Mouse (Mus musculus) induced T-regulatory cell, adult 2 months (primary cell): ENCODE measurements at regions not wholly inside any gene's neighbourhood (a gene's known extent, or its start where the extent isn't known, plus 50 kb on each side); places are given as distances from the start of the nearest gene placed in this dataset.
A peak's percentile ranks its signal among the peaks of the same experiment; 100 is the strongest.

Experiments used
- DNase-seq: peaks from one replicate; pipeline ENCODE4 v3.0.0-alpha.2; 2012; ENCODE audit warnings: low read depth

GRCm38 (mm10) chr4:137216908-137217497 is 60.3 kb upstream of the Wnt4 start:
- no peak for DNase-seq

DNA sequence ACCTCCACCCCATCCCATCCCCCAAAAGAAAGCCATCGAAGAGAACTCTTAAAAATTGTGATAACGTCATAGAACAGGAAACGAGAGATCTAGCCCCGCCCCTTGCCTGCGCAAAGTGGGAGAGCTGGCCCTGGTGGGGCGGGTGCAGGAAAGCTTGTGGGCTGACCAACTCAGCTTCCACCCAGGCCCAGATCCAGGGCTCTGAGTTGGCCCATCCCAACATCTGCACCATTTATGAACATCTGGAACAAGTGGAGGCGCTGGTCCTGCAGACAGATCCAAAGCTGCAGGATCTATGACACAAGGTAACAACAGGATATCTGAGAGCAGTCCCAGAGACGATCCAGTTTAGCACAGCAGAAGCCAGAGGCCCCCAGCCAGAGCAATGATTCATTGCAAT is 62.7 kb upstream of the Wnt4 start:
- peak; percentile 1 for DNase-seq

GRCm38 (mm10) chr4:137212846-137213245 is 64.4 kb upstream of the Wnt4 start:
- DNase-seq = no peak

- DNase-seq = no peak
These were observed 65.2 kb upstream of the Wnt4 start for GRCm38 (mm10) chr4:137212106-137212505.

- DNase-seq = no peak
These were observed 66.0 kb upstream of the Wnt4 start for GRCm38 (mm10) chr4:137211288-137211687.

DNA sequence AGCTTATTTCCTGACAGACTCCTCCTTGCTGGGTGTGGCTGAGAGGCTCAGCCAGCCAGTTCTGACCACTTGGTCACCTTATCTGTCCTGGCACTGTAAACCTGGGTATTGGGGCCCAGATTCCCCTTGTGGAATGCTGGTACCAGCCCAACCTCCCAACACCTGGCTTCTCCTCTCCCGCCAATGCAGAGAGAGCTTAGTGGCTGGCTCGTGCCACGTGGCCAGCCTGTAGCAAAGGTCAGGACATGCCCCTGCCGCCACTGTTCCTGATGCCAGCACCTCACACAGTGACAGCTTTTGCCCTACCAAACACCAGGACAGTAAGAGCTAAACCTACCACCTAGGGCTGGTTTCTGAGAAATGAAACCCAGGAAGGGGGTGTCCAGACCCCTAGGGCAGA is 66.8 kb upstream of the Wnt4 start:
- no peak for DNase-seq

GRCm38 (mm10) chr4:137200968-137201367 is 76.3 kb upstream of the Wnt4 start:
- no peak for DNase-seq

DNA sequence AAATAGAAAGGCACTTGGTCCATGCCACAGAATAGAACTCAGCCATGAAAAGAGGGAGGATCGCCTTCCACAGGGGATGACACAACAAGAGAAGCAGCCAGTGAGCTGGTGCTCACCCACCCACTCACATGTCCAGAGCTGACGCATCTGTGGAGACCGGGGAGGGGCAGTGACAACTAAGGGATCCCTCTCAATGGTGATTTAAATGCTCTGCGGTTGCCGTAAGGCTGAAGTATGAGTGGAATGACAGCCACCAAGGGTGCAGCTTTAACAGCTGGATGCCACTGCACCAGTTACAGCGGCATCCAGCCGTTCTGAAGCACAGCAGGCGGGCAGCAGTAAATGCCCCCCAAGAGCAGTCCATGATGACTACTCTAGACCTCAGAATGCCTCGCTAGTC is 76.9 kb upstream of the Wnt4 start:
- no peak for DNase-seq

GRCm38 (mm10) chr4:137196491-137196974 is 80.8 kb upstream of the Wnt4 start:
- DNase-seq = no peak

DNA sequence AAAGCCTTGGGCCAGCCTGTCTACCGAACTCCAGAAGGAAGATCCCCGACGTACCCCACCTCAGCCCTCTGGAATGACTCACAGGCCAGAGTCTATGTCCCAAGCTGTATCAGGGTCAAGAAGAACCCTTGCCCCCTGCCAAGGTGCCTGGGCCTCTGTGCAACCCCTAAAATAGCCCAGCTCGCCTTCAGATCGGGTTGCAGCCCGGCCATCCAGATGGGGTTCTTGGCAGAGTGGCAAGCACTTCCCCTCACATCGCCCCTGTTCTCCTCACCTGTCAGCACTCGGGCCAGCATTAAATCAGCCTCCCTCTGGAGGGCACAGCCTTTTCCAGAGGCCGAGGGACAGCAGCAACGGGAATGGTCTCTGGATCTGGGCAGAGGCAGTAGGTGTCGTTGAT is 83.2 kb upstream of the Wnt4 start:
- DNase-seq = no peak

DNA sequence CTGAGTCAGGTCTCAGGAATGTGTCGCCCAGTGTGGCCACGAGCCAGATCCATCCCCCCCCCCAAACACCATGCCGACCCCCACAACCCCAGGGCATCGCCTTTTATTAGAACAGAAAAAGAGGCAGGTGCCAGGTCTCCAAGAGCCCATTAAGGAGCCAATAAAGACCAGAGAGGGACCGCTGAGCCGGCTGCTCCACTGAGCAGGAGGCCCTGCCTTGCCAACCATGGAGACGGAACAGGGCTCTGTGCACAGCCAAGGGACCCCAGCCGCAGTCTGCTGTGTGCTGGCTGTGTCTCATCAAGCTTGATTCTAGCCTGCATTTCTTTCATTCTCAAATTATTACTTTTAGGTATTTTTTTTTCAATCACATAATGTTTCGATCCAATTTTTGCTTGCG is 86.7 kb upstream of the Wnt4 start:
- DNase-seq = no peak

- no peak for DNase-seq
These were observed 87.5 kb upstream of the Wnt4 start for GRCm38 (mm10) chr4:137189801-137190200.

DNA sequence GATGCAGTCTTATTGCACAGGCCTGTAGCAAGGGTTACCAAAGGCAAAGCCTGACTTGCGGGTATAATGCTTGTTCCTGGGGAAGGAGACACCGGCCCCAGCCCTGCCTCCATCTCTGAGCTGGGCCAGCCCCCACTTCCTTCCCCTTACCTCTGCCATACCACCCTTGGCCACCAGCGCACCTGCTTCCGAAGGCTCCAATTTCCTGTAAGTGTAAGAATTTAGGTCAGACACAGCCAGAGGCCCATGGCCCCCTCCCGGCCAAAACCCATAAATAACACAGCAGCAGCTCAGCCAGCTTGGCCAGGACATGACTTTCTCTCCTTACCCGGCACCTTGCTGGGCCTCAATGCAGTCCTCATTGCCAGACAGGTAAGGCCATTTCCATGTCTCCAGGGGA is 88.2 kb upstream of the Wnt4 start:
- DNase-seq = peak; percentile 13

DNA sequence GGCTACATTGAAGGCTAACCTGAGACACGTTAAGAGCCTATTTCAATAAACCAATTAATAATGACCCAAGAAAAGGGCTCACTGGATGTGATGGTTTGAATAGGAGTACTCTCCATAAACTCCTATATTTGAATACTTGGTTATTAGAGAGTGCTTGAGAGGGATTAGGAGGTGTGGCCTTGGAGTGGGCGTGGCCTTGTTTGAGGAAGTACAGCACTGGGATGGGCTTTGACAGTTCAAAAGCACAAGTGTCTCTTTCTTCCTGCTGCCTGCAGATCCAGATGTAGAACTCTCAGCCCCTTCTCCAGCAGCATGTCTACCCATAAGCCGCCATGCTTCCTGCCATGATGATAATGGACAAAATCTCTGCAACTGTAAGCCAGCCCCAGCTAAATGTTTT is 89.7 kb upstream of the Wnt4 start:
- no peak for DNase-seq

GRCm38 (mm10) chr4:137187051-137187450 is 90.2 kb upstream of the Wnt4 start:
- DNase-seq = no peak

DNA sequence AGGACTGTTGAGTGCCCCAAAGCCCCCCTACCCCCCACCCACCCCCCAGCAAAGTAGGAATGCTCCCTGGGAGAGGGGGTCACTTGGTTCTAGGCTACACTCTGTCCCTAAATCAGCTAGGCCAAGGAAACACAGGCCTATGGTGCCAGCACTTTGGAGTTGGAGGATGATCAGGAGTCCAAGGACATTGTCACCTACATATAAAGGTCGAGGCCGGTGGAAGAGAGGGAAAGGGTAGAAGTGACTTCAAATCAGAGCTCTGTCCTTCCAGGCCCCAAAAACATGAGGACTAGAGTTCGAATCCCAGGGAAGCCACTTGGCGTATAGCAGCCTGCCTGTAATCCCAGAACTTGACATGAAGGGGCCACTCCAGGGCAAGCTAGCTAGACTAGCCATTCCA is 92.3 kb upstream of the Wnt4 start:
- no peak for DNase-seq

DNA sequence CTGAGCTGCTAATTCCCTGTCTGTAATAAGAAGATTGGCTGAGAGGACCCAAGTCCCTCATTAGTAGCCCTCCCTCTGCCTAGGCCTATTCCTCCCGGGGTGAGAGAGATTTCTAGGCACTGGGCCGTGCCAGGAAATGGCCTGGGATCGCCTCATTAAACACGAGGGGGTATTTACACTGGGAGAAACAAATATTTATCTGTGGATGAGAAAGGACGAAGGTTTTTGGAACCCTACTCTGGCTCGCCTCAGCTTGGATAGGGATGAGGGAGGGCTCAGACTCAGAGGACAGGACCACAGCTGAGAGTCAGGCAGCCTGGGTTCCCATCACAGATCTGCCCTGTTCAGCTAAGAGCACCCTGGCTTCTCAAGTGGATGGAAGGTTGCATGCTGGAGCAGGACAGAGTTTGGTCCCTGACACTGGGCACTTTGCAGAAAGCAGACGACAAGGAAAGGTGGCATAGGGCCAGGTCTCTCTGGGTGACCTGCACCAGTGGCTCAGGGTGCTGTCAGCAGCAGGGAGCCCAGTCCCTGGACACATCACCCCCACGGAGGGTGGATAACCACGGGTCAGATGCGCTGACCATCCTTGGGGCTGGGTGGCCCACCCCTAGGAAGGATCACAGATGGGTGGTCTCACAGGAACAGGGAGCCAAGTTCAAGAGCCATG is 94.0 kb upstream of the Wnt4 start:
- no peak for DNase-seq

GRCm38 (mm10) chr4:137182547-137182946 is 94.7 kb upstream of the Wnt4 start:
- no peak for DNase-seq

DNA sequence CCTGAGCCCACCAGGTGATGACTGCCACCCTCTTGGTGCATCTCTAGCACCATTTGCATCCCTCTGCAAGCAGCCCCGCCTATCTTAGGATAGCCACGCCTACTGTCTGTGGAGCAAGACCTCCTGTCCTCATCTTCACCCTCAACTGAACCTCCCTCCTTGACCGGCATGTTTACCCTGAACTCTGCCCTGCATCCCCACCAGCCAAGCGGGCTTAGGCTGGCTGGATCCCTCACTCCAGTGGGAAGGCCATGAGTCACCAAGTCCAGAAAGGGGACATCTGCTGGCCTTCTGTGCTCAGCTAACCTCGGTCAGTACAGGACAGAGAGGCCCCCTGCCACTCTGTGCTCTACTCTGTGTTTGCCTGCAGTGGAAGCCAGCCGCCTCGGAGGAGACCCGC is 96.0 kb upstream of the Wnt4 start:
- no peak for DNase-seq

DNA sequence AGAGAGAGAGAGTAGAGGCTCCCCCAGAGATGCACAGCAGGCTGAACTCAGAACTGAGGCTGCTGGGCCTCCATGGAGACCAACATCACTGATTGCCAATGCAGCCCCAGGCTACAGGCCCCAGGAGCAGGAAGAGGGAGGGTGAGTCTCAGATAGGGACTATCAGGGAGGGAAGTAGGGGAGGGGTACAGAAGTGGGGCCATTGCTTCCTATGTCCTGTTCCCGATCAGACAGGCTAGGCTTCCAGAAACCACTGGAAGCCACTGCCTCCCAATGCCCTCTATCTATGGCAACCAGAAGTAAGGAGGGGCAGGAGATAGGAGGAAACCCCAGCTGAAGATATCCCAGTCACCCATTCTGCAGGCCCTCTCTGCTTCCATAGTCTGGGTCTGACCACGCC is 97.2 kb upstream of the Wnt4 start:
- no peak for DNase-seq

DNA sequence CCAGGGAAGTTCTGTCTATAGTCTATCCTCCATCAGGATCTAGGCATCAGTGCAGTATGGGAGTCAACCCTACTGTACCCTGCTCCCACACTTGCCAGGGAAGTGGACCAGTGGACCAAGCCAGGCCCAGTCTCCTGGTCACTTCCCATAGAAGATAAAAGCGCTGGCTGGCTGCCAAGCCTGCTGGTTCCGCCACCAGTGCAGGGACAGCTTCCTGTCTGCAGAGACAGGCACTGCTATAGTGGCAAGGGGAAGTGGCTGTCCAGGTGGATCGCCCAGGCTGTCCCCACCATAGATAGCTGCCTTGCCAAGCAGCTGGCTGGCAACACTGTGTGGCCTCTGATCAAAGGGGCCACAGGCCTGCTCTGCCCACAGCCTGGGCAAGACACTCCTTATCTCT is 98.5 kb upstream of the Wnt4 start:
- no peak for DNase-seq

- no peak for DNase-seq
These were observed 112.4 kb upstream of the Wnt4 start for GRCm38 (mm10) chr4:137164933-137165332.

GRCm38 (mm10) chr4:137164429-137164828 is 112.9 kb upstream of the Wnt4 start:
- DNase-seq = peak; percentile 81

GRCm38 (mm10) chr4:137163962-137164361 is 113.3 kb upstream of the Wnt4 start:
- no peak for DNase-seq
